Mouse (Mus musculus): Measurements from ENCODE around the gene Sorl1.

Sorl1 gene

DNA sequence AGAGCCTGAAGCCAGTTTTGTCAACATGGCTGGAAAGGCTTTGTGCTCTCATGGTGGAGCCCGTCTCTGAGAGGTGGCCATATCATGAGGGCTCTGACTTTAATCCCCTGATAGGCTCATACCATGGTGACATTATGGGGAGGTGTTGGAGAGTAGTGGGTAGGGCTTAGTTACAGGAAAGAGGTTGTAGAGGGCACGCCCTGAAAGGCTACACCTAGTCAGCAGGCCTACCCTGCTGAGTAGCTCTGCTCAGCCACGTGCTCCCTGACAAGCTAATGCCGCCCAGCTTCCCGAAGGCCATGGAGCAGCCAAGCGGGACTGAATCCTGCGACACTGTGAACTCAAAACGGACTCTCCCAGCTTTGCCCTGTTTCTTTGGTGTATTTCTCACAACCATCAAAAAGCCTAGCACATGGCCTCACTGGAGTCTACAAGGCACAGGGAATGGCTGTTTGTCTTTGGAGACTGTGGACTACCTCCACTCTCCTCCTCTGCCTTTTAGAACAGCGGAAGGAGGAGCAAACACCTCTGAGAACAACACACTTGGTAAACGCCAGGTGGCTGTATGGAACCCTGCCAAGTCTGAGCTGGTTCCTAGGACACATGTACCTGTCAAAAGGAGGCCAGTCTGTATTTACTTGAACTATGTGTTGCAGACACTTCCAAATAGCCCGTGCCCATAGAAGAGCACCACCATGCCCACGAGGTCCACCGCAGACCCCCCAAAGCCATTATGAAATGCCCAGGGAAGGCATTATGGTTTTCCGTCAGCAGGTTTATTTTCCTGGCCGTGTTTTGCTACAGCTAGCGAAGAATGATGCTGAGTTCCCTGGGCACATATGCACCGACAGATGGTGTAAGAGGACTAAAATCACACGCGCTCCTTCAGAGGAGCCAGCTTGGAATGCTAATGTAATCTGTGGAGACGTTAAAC, 69.5 kb downstream of the Sorl1 start:
- no peak for DNase-seq (ENCODE audit: low read depth, low spot score)

DNA sequence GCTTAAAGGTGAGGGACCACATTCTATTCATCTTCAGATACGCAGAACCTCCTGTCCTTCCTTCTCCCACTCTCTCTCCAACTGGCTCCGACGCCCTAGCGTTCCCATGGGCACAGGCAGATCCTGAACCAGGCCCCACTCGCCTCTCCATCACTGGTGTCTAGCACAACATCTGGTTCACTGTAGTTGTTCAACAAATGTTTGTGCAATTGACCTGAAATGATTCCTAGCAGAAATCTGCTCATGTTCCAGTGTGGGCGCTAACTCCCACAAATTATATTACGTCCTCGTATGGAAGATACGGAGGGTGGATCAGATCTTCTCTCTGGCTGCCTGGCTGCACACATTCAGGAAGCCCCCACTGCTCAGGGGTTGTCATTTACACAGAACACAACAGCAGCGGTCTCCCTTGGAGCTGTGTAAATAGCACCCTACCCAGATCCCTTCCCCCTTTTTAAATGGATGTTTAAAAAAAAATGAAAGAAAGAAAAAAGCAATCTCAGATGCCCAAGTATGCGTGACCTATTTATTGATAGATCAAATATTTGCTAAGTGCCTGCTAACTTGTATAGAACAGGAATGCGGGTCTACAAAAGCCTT, 70.4 kb downstream of the Sorl1 start:
- DNase-seq (ENCODE audit: low read depth, low spot score), result no peak

DNA sequence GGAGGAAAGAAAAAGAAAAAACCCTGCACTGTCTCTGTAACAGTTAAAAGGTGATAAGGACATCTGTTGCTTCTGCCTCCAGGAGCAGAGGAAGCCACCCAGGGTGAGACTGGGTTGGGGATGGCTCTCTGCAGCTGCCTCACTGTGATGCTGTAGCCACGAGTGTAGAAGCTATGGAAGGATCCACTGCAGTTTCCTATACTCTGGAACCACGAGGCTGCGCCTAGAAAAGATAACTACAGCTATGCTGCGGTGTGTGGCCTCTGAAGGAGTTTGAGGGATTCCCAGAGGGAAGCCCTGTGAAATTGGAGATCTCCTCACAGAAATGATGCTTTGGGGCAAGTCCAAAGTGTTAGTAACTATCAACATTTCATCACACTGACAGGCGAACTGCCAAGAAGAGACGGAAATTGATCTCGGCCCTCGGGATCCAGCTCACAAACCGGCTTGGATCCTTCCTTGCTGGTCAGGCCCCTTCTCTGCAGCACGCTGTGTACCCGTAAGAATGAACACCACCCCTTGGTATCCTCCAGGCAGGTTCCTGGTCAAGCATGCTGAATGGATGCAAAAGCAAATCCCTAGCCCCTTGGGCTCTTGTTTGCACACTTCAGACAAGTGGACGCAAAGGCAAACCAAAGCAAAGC, 71.3 kb downstream of the Sorl1 start:
- DNase-seq (ENCODE audit: low read depth, low spot score), result no peak

DNA sequence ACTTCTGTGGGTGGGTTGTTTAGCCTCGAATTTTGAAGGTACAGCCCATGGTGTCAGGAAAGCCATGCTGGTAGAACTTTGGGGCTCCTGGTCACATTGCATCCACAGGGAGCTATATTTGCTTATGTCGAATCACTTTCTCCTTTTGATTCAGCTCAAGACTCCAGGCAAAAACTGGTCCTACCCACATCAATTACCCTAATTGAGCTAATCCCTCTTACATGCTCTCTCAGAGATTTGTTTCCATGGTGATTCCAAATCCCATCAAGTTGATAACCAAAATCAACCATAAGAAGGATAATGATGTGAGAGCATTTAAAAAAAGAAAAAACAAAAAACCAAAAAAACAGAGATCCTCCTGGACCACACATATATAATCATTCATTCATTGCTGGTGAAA, 75.6 kb downstream of the Sorl1 start:
- no peak for DNase-seq (ENCODE audit: low read depth, low spot score)

DNA sequence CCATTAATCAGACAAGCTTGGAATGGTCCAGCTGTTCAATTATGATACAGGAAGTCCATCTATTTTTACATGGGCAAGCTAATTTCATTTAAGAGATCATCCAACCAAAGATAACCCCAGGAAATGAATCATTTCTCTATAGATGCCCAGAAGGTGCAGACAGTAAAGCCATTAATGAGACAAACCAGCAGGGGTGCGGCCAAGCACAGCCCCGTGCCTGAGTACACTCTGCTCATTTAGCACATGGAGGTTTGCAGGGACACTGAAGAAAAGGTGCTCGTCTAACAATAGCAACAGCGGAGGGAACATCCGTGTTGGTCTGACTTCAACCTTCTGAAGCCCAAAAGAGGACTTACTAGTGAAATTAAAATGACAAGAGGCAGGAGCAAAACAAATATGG, 76.3 kb downstream of the Sorl1 start:
- peak; percentile 68 for DNase-seq (ENCODE audit: low read depth, low spot score)

DNA sequence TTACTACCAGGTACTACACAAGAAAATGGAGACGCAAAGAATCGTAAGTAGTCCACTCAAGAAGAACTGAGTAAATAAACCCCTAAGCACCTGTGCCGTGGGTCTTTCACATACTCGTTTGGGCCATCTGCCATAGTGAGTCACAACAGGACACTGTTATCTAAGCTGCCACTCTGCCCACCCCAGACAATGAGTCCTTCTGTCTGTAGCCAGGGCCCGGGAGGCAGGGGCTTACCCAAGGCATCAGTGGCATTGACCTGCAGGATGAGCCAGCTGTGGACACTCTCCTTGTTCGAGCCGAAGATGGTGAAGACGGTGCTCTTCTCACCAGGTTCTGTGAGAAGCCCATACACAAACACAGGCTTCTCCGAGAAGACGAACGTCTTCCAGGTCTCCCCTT, 77.8 kb downstream of the Sorl1 start:
- no peak for DNase-seq (ENCODE audit: low read depth, low spot score)

DNA sequence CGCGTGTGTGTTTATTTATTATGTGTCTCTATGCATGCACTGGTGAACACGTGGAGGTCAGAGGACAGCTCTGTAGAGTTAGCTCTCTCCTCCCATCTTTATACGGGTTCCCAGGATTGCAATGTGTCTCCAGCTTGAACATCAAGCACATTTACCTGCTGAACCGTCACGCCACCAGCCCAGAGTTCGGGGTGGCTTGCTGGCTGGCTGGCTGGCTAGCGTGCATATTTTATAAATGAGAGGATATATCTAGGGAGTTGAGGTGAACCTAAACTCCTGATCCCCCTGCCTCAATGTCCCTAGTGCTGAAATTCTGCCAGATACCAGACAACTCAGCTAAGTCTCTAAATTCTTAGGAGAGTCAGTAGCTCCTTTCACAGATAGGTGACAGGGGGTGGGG, 79.4 kb downstream of the Sorl1 start:
- no peak for DNase-seq (ENCODE audit: low read depth, low spot score)

DNA sequence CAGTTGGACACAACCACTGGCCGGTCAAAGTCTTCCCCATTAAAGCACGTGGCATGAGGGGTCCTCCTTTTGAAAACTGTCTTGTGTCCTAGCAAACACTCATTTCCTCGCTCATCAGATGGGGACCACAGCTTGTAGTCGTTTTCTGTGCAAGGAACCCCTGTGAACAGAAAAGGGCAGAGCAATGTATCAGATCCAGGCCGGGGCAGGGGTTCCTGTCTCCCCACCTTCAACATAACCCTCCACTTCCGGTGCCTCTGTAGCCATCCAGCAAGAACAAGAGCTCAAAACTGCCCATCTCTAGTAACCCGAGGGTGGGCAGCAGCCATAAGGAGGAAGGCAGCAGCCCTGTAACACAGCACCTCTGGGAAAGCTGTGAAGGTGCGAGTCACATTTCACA, 80.2 kb downstream of the Sorl1 start:
- no peak for DNase-seq (ENCODE audit: low read depth, low spot score)

DNA sequence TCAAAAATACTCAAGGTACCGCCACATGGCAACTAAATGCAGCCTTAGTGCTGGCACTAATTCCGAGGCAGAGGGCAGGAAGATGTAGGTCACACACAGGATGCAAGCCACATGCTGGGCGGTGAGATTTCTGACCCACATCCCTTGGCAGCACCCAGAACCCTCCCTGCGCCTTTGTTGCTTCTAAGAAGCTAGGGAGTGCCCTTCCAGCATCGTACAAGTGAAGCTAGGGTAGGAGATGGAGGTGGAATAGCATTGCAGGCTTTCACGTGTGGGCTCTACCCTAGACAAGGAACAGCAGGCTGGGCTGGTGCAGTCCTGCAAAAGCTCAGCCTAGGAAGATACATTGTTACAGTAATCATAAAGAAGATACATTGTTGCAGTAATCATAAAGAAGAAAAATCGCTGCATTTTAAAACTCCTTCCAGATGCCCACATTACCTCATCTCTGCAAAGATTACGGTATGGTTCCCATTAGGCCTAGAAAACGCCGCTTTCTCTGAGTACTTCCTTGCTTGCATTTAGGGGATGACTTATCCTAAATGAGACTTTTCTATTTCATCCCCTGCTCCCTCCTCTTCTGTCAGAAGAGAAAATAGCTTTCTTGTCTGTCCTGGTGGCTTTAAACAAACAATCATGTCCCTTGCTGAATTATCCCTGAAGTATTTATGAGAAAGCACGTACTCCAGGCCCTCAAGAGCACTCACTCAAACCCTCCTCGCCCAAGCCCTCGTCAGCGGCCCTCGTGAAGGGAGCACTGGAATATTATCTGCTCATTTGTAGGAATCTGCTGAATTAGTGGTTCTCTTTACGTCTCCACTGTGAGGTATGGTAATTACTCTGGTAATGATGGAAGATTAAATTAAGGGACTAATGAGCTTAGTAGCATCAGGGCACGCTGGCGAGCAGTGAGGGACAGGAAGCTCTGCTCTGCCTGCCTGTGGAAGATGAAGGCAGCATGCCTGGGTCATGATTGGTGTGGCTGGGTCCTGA, 84.8 kb downstream of the Sorl1 start:
- DNase-seq (ENCODE audit: low read depth, low spot score), result no peak

DNA sequence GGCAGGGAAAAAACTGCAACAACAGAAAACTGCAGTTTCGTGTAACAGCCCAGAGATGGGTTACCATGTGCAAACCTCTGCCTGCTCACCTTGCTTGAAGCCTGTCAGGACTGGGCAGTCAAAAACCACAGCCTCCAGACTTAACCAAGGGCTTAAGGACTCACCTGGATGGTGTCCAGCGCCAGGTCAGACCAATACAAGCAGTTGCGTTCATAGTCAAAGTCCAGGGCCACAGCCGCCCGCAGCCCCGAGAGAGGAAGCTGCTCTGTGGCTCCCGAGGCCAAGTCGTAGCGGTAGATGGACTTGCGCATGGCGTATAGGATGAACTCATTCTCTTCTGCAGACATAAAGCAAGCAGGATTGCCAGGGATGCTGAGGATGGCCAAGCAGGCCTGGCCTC, 87.2 kb downstream of the Sorl1 start:
- DNase-seq (ENCODE audit: low read depth, low spot score), result no peak

DNA sequence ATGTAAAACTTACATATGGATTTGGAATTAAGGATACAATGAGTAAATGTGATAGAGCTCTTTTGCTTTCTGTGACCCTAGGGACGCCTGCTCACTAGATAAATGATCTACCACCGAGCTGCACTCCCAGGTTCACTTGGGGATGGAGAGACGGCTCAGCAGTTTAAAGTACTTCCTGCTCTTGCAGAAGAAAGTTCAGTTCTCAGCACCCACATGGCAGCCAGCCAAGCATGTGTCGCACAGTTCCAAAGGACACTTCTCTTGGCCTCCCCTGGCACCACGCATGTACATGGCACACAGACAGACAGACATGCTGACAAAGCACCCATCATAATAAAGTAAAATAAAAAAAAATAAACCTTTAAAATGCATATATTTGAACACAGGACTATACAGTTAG, 88.1 kb downstream of the Sorl1 start:
- no peak for DNase-seq (ENCODE audit: low read depth, low spot score)

DNA sequence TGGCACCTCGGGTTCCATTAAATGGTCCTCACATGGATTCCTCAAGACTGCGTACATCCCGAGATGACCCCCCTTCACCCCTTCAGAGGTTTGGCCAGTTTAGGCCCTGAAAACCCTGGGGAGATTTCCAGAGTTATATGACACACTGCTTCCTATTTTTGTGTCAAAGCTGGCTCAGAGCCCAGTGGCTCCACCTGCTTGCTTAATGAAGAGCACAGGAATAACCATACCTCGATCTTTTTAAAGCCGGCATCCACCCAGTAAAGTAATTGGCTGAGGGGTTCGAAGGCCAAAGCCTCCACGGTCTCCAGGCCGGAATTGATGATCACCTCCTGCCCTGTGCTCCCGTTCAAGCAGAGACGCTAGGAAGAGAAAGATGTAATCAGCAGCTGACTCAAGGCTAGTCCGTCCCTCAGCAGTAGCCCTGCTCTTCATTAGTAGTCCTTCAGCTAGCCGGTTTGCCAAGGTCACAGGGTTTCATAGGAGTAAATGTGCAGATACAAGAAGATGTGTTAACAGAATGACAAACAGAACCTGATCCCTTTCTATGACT, 88.8 kb downstream of the Sorl1 start:
- DNase-seq (ENCODE audit: low read depth, low spot score), result no peak

DNA sequence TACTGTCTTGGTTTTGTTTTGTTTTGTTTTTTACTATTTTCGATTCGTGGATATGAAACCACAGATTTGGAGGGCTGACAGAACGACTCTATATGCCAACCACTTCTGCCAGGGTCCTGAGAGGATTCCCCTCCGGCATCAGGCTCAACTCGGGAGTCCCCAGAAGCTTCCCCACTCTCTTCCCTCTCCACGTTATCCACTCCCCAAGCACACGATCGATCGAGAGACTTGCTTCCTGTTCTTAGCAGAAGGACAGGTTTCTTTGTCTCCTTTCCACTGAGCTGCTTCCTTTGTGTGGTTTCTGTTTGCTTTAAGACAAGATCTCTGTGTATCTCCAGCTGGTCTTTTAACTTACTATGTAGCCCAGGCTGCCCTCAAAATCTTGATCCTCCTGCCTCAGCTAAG, 90.0 kb downstream of the Sorl1 start:
- peak; percentile 68 for DNase-seq (ENCODE audit: low read depth, low spot score)

DNA sequence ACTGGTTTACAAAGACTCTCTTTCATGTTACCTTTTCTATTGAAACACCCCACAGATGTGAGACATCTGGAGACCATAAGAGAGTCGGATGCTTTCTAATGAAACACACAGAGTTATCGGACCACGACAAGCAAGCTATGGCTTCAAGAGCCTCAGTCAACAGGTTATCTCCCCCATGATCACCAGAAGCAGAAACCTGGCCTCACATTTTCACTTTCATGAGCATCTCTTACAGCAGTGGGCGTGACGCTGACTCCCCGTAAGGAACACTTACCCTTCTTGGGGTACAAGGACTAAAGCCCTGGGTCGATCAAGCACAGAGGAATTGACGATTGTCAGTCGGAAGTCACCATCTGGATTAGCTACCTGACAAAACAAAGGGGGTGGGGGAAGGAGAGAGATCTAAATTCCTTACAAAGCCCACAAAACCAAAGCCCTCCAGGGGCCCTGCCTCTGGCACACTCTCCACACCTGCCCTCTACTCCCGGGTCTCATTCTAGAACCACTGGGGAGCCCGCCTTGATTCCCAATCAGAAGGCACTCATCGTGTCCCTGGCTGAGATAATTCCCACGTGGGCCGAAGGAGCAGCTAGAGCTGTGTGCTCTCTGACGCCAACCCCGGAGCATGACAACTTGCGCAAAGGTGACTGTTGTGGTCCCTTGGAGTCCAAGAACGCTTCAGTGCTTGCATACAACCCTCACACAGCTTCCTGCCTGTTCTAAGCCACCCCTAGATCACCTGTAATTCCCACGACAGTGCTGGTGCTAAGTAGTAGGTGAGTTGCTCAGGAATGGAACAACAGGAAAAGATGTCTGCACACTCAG, 90.6 kb downstream of the Sorl1 start:
- peak; percentile 72 for DNase-seq (ENCODE audit: low read depth, low spot score)

DNA sequence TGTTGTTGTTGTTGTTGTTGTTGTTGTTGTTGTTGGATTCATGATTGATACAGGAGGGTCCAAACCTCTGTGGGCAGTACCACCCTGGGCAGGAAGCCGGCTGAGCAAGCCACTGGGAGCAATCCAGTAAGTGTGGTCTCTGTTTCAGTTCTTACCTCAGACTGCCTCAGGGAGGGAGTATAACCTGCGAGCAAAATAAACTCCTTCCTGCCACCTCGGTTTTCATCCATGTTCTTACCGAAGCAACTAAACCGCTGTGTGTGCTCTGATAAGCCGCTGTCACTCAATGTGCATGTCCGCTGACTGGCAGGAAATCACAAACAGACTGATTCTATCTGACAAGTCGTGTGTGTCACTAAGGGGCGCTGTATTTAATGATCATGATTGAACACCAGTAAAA, 91.7 kb downstream of the Sorl1 start:
- peak; percentile 10 for DNase-seq (ENCODE audit: low read depth, low spot score)

DNA sequence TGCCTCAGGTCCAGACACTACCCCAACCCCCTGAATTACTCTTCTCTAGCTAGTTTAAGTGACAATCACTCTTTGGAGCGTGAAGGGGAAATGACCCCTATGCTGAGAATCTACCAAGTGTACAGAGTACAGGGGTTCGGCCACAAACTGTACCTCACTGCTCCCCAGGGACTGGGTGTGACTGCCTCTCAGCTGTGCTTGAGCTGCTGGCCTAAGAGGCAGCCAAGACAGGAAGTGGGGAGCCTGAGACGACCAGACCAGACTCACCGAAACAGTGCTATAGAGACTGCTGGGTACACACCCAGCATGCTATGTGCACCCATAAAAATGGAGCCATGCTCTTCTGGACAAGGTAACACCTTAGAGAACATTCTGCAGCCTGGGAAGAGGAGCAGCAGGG, 95.3 kb downstream of the Sorl1 start:
- peak; percentile 94 for DNase-seq (ENCODE audit: low read depth, low spot score)

DNA sequence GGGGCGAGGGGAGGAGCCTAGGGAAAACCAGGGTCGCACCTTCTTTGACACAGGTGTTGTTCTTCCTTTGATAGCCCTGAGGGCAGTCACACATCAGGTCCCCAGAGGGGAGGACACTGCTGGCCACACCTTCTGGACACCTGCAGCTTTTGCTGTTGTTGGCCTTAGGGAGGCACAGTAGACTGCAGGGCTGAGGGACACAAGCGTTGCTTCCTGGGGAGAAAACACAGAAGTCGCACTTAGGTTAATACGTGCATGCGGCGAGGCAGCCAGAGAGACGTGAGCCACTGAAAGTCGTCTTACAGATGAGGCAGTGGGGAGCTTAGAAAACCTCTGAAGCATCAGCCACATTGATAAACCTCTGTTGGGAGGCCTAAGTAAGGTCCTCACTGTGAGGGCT, 99.8 kb downstream of the Sorl1 start:
- DNase-seq (ENCODE audit: low read depth, low spot score), result peak; percentile 46

DNA sequence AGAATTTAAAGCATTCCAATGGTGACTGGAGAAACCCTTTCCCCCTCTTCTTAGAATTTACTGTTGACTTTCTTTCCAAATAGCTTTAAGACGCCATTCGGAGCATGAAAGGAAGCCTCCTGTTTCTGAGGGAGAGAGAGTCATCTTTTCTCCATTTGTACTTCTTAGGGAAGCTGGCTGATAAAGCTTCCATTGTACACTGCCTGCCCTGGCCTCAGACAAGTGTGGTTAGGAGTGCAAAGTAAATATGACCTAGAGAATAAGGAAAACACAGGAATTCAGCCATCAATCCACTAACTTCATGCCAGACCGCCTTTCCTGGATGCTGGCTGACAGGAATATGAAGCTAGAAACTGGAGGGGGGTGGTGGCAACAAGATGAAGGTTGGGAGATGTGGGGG, 100.7 kb downstream of the Sorl1 start:
- peak; percentile 20 for DNase-seq (ENCODE audit: low read depth, low spot score)

DNA sequence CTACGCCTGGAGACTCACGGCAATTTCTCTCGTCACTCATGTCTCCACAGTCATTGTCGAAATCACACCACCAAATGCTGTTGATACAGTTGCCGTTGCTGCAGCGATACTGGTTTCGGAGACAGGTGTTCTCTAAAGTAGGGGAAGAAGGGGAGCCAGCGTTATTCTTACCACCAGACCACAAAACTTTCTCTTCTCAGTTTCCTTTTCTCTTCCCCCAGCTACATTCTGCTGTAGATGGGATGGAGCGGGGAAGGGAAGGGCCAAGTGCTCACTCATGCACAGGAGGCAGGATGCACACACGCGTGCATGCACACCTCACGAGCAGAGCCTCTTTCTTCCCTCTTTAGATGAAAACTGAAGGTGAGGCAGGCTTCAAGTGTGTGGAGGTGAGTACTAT, 101.8 kb downstream of the Sorl1 start:
- DNase-seq (ENCODE audit: low read depth, low spot score), result peak; percentile 92

DNA sequence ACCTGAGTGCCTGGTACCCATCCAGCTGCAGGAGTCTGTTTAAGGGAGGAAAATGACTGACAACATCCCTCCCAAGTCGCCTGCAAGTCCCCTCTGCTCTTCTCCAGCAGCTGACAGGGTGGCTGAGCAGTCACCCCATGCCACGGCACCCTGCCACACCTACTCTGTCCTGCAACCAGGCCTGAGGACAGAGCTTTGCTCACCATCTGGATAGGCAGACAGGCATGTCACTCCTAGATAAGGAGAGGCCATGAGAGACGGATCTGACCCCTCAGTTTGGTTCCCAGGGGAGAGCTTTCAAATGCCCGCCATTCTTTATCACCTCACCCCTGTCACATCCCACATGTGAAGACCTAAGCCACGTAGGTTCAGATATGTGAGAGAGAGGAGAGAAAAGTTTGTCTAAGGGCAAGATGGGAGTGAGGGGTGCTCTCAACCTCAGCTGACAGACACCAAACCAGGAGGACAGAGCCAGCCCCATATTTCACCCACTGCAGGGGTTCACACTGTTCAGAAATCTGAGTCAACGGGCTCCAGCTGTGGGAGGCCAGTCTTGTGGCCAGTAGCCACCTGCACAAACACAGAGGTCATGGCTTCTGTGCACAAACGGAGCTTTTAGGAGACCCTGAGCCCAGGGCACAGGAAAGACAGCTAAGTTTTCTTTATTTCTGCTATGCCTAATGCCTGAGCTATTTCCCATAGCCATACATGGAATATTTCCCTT, 104.6 kb downstream of the Sorl1 start:
- no peak for DNase-seq (ENCODE audit: low read depth, low spot score)
